Mouse (Mus musculus): ENCODE results near the gene Dact2. TPM values are rescaled to one million over a fixed set of nuclear protein-coding genes. Genes with fewer than 3 reads are reported as not detected.
A peak's percentile ranks its signal among the peaks of the same experiment; 100 is the strongest.

The Dact2 gene
- polyA plus RNA-seq, 1 experiment = 1.6 TPM

- Histone ChIP-seq H3K79me3 (ENCODE audit: low read depth) (no peaks in the 10 kb centered on the region), H3K36me3 (ENCODE audit: control insufficient read depth, insufficient read depth) (no peaks in the 10 kb centered on the region), H3K27me3 (ENCODE audit: control insufficient read depth, insufficient read depth, insufficient read length) (no peaks in the 10 kb centered on the region), H3K4me3 (ENCODE audit: insufficient read depth, poor library complexity, severe bottlenecking) (no peak overlapping the region), H3K79me2 (ENCODE audit: control insufficient read depth, insufficient read depth) (no peaks in the 10 kb centered on the region), H3ac (ENCODE audit: control insufficient read depth, insufficient read length, low read depth) (no peak overlapping the region)
- TF ChIP-seq FOSL1 (IDR thresholded peaks at IDR 0.05; ENCODE audit: insufficient read depth, low read length, poor library complexity, severe bottlenecking) (peak; percentile 45), CTCF (IDR thresholded peaks at IDR 0.05; ENCODE audit: control insufficient read depth, insufficient read depth, insufficient read length) (no peak), MAX (IDR thresholded peaks at IDR 0.05) (no peak), USF1 (IDR thresholded peaks at IDR 0.05; ENCODE audit: low read depth) (peak; percentile 87)
Measured at GRCm38 (mm10) chr17:14166746-14167432, 37.2 kb downstream of the Dact2 start.

- no peak overlapping the region for H3K4me3 ChIP-seq (ENCODE audit: insufficient read depth, poor library complexity, severe bottlenecking)
- H3K27me3 ChIP-seq (ENCODE audit: control insufficient read depth, insufficient read depth, insufficient read length) = no peaks in the 10 kb centered on the region
- H3K79me3 ChIP-seq (ENCODE audit: low read depth) = no peaks in the 10 kb centered on the region
- H3ac ChIP-seq (ENCODE audit: control insufficient read depth, insufficient read length, low read depth) = no peak overlapping the region
- no peak for TF ChIP-seq CEBPB (IDR thresholded peaks at IDR 0.05; ENCODE audit: low read depth)
- TF ChIP-seq MYOD1 (IDR thresholded peaks at IDR 0.05; ENCODE audit: control insufficient read depth, insufficient read length, low read depth) = no peak
- no peaks in the 10 kb centered on the region for H3K36me3 ChIP-seq (ENCODE audit: control insufficient read depth, insufficient read depth)
- H3K79me2 ChIP-seq (ENCODE audit: control insufficient read depth, insufficient read depth) = no peaks in the 10 kb centered on the region
Measured at GRCm38 (mm10) chr17:14165934-14166610, 38.0 kb downstream of the Dact2 start.

- Histone ChIP-seq H3K4me3 (ENCODE audit: insufficient read depth, poor library complexity, severe bottlenecking) (no peak overlapping the region), H3K79me2 (ENCODE audit: control insufficient read depth, insufficient read depth) (no peaks in the 10 kb centered on the region), H3K79me3 (ENCODE audit: low read depth) (no peaks in the 10 kb centered on the region), H3ac (ENCODE audit: control insufficient read depth, insufficient read length, low read depth) (no peak overlapping the region), H3K36me3 (ENCODE audit: control insufficient read depth, insufficient read depth) (no peaks in the 10 kb centered on the region), H3K27me3 (ENCODE audit: control insufficient read depth, insufficient read depth, insufficient read length) (no peaks in the 10 kb centered on the region)
- TF ChIP-seq CTCF (IDR thresholded peaks at IDR 0.05; ENCODE audit: control insufficient read depth, insufficient read depth, insufficient read length) (no peak), MYOD1 (IDR thresholded peaks at IDR 0.05; ENCODE audit: control insufficient read depth, insufficient read length, low read depth) (peak; percentile 41)
Measured at GRCm38 (mm10) chr17:14165332-14165876, 38.7 kb downstream of the Dact2 start.

- no peaks in the 10 kb centered on the region for H3K79me3 ChIP-seq (ENCODE audit: low read depth)
- no peaks in the 10 kb centered on the region for H3K27me3 ChIP-seq (ENCODE audit: control insufficient read depth, insufficient read depth, insufficient read length)
- H3K36me3 ChIP-seq (ENCODE audit: control insufficient read depth, insufficient read depth) = no peaks in the 10 kb centered on the region
- no peak for TF ChIP-seq CEBPB (IDR thresholded peaks at IDR 0.05; ENCODE audit: low read depth)
- no peak for TF ChIP-seq MYOG (IDR thresholded peaks at IDR 0.05; ENCODE audit: control insufficient read depth, extremely low read depth, insufficient read length)
- no peak for TF ChIP-seq USF1 (IDR thresholded peaks at IDR 0.05; ENCODE audit: low read depth)
- peak; percentile 35 for TF ChIP-seq MAX (IDR thresholded peaks at IDR 0.05)
- H3K4me3 ChIP-seq (ENCODE audit: insufficient read depth, poor library complexity, severe bottlenecking) = no peak overlapping the region
- no peak overlapping the region for H3ac ChIP-seq (ENCODE audit: control insufficient read depth, insufficient read length, low read depth)
- H3K79me2 ChIP-seq (ENCODE audit: control insufficient read depth, insufficient read depth) = no peaks in the 10 kb centered on the region
Measured at GRCm38 (mm10) chr17:14160846-14161245, 43.3 kb downstream of the Dact2 start.

GRCm38 (mm10) chr17:14157779-14158195, 46.3 kb downstream of the Dact2 start:
- Histone ChIP-seq H3K79me2 (ENCODE audit: control insufficient read depth, insufficient read depth) (no peaks in the 10 kb centered on the region), H3K27me3 (ENCODE audit: control insufficient read depth, insufficient read depth, insufficient read length) (no peaks in the 10 kb centered on the region), H3K36me3 (ENCODE audit: control insufficient read depth, insufficient read depth) (no peaks in the 10 kb centered on the region), H3K4me3 (ENCODE audit: insufficient read depth, poor library complexity, severe bottlenecking) (no peak overlapping the region), H3K79me3 (ENCODE audit: low read depth) (no peaks in the 10 kb centered on the region), H3ac (ENCODE audit: control insufficient read depth, insufficient read length, low read depth) (no peak overlapping the region)
- TF ChIP-seq USF1 (IDR thresholded peaks at IDR 0.05; ENCODE audit: low read depth) (no peak), CTCF (IDR thresholded peaks at IDR 0.05; ENCODE audit: control insufficient read depth, insufficient read depth, insufficient read length) (no peak), FOSL1 (IDR thresholded peaks at IDR 0.05; ENCODE audit: insufficient read depth, low read length, poor library complexity, severe bottlenecking) (no peak), CEBPB (IDR thresholded peaks at IDR 0.05; ENCODE audit: low read depth) (no peak), MYOG (IDR thresholded peaks at IDR 0.05; ENCODE audit: control insufficient read depth, extremely low read depth, insufficient read length) (no peak), MAX (IDR thresholded peaks at IDR 0.05) (no peak), MYOD1 (IDR thresholded peaks at IDR 0.05; ENCODE audit: control insufficient read depth, insufficient read length, low read depth) (no peak)

Other genes starting within 250 kb of the Dact2 start
- gene Gm7356, start 200.6 kb downstream of the Dact2 start, polyA plus RNA-seq (2012; fragmentation: generic; extraction: Trizol) = not detected
- gene Gm7358, start 144.8 kb downstream of the Dact2 start, polyA plus RNA-seq (2012; fragmentation: generic; extraction: Trizol) = not detected
- 69.7 TPM for gene Smoc2, start 75.2 kb upstream of the Dact2 start, polyA plus RNA-seq (2012; fragmentation: generic; extraction: Trizol)

All from C2C12 (cell line).